Mouse (Mus musculus) R1 (cell line): ENCODE measurements around the gene Smyd4.

Source experiments
- DNase-seq: peaks from one replicate; pipeline ENCODE4 v3.0.0-alpha.2; 2018; ENCODE audit warnings: low read depth, low spot score

Gene Smyd4

DNA sequence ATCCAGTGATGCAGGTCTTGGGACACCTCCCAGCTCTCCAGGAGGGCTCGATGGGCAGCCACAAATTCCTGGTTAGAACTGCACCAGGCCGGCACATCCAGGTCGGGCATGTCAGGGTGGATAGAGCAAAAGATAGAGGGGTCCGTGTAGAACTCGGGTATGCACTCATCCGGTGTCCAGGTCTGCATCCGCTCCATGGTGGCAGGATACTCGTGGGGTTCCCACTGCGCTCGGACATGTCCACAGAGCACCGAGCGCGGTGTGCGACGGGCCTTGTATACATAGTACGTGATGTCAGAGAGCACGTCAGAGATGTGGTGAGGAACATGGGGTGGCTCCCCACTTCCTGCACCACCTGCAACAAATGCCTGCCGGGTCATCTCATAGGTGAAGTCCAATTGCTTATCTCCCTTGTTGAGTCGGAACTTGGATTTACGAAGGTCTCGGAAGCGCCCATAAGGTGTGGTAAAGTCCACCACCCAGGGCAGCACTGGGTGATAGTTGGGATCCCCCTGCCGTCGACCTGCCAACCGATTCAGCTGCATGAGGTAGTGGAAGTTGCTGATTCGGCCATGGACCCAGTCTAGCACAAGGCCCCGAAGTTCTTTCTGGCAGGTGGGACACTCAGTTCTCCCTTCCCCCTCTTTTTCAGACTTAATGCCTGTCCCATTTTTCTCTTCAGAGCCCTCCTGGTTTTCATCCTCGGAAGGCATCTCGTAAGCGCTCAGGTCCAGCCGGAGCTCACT is 104.8 kb downstream of the Smyd4 start:
- DNase-seq = no peak

DNA sequence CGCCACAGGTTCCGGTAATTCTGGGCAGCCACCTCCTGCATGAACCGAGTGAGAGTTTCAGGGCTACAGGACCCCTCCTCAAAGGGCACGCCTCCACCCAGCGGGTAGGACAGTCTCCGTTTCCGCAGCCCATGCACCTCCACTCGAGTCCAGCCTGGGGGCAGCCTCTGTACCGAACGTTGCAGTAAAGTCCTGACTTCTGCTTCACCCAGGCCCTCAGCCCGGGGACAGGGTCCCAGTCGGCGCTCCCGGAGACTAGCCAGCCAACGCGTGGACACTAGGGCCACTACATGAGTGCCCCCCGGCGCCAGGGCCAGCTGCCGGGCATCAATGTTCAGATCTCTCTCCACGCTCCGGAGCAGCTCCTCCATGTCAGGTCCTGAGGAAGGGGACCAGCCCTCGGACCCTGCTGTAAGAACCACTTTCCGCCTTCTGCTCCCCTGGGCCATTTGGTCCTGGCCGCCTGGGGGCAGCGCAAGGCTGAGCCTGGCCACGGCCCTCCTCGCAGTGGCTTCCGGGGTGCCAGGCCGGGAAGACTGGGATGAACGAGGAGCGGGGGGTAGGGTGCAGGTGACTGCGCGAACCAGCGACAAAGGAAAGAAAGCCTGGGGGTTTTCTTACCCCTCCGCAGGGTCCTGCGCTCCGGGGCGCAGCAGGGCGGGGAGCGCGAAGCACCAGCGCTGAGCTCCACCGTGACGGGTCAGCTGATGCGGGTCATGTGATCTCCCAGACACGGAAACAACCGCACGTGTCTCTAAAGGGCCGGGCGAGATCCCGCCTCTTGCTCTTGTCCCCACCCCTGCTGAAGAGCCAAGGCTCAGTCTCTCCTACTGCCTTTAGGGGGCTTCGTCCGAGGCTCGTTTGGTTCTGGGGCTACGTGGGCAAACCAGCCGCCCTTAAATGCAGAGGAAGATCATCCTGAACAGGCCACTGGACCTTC is 106.0 kb downstream of the Smyd4 start, which contains the start of gene Wdr81:
Gene Wdr81, minus strand, starts transcription at position 727 of the 940 bp plus-strand sequence.
- DNase-seq = peak; percentile 94
